Mouse (Mus musculus): ENCODE results near the gene Fam57b. TPM values are rescaled to one million over a fixed set of nuclear protein-coding genes. Genes with fewer than 3 reads are reported as not detected.

Gene Fam57b
- polyA plus RNA-seq, 1 experiment from 2014 or later: 0.13 TPM

DNA sequence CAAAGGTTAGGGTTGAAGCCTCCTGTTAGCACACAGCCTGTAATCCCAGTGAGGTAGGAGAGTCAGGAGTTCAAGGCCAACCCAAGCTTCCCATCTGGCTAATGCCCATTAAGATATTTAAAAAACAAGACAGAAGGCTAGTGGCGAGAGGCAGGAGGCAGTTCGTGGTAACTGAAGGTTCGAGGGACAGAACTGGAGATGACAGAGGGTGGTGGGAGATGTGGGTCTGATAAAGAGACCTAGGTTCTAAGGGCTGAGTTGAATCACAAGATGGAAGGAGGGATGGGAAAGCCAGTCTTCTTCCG, 49.6 kb downstream of the Fam57b start, which contains the start of gene Doc2a:
Gene Doc2a (plus strand): TSS at position 301 of the 305 bp plus-strand sequence.
- 28% methylated on average over 4 of the region's 4 CpGs for WGBS
- Histone ChIP-seq H3K36me3 (ENCODE audit: insufficient read depth, low read length) (no peaks in the 10 kb centered on the region), H3K9me3 (ENCODE audit: low read length) (no peaks in the 10 kb centered on the region), H3K4me1 (ENCODE audit: insufficient read depth, low read depth, low read length) (no peaks in the 10 kb centered on the region), H3K27me3 (replicated peaks; ENCODE audit: insufficient read depth, low read length) (0 out of 2 replicates have a peak, but pooled peaks cover 22% of the 10 kb centered on the region), H3K4me3 (ENCODE audit: low read depth, low read length) (peak within 1 kb of the TSS; percentile 46), H3K27ac (ENCODE audit: low read length) (no peak within 1 kb of the TSS), H3K4me2 (replicated peaks; ENCODE audit: low read depth, low read length) (peak within 1 kb of the TSS; percentile 95), H3K9ac (replicated peaks; ENCODE audit: low read depth) (no peak within 1 kb of the TSS)
- DNase-seq (ENCODE audit: low spot score): no peak
- TF ChIP-seq CTCF (IDR thresholded peaks at IDR 0.05) (no peak), EP300 (IDR thresholded peaks at IDR 0.05) (no peak)
- ATAC-seq: no peak

DNA sequence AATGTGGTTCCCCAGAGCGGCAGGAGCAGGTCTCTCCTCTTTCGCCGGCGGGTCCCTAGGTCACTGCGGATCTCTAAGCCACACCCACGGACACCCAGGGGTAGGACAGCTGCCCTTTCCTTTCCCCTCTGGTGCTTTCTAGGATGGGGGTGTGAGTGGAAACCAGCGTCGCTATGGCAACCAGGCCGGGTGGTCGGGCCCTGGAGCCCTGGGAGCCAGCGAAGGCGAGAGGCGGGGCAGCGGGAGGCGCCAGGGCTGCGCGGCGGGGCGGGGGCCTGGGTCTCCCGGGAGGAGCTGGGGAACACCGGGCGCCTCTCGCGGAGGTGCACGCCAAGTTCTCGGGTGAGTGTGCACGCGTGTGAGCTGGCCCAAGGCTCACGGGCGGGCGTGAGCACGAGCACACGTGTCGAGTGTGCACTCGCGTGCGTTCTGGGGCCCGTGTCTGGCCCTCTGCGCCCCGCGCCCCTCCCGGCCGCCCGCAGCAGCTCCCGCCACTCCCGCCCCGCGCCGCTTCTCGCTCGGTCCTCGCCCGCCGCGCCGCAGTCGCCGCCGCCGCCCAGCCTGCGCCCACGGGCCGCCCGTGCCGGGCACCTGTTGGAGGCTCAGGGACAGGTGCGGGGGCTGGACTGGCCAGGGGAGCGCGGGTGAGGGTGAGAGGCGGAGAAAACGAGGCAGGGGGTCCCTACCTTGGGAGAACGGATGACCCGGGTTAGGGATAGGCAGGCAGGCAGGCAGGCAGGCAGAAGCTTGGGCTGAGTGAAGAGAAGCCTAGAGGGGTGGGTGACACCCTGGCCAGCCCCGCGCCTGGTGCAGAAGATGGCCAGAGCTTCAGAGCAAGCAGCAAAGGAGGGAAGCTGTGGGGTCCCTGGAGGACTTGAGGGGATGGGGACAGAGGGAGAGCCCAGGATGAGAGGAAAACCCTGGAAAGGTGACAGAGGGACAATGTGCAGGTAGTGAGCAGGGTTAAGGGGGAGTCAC, 50.2 kb downstream of the Fam57b start:
- Histone ChIP-seq H3K4me3 (ENCODE audit: low read depth, low read length) (peak overlapping the region; percentile 46), H3K36me3 (ENCODE audit: insufficient read depth, low read length) (0 out of 2 replicates have a peak, but pooled peaks cover under 1% of the 10 kb centered on the region), H3K4me1 (ENCODE audit: insufficient read depth, low read depth, low read length) (no peaks in the 10 kb centered on the region), H3K9ac (replicated peaks; ENCODE audit: low read depth) (no peak overlapping the region), H3K27ac (ENCODE audit: low read length) (no peak overlapping the region), H3K9me3 (ENCODE audit: low read length) (no peaks in the 10 kb centered on the region), H3K27me3 (replicated peaks; ENCODE audit: insufficient read depth, low read length) (0 out of 2 replicates have a peak, but pooled peaks cover 22% of the 10 kb centered on the region), H3K4me2 (replicated peaks; ENCODE audit: low read depth, low read length) (peak overlapping the region; percentile 95)
- DNase-seq (ENCODE audit: low spot score) (peak; percentile 17), ATAC-seq (peak; percentile 49)
- WGBS: 1% methylated on average over 55 of the region's 74 CpGs
- TF ChIP-seq CTCF (IDR thresholded peaks at IDR 0.05): no peak
- no peak for TF ChIP-seq EP300 (IDR thresholded peaks at IDR 0.05)

DNA sequence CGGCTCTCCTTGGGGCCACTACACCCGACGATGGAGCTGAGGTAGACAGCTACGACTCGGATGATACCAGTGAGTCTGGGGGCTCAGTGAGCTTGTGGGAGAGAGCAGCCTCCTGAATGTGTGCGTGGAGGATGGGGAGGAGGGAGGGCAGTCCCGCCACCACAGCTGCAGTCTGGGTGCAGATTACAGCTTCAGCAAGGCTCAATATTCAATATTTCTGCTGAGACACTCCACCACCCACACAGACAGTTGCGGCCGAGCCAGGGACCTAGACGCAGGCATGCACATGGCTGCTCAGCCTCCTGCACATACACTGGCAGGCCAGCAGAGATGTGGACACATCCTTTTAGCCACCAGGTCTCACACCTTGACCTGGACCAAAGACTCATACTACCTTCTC, 51.3 kb downstream of the Fam57b start:
- Histone ChIP-seq H3K4me3 (ENCODE audit: low read depth, low read length) (no peak overlapping the region), H3K4me1 (ENCODE audit: insufficient read depth, low read depth, low read length) (no peaks in the 10 kb centered on the region), H3K4me2 (replicated peaks; ENCODE audit: low read depth, low read length) (no peak overlapping the region), H3K27ac (ENCODE audit: low read length) (no peak overlapping the region), H3K9me3 (ENCODE audit: low read length) (no peaks in the 10 kb centered on the region), H3K27me3 (replicated peaks; ENCODE audit: insufficient read depth, low read length) (0 out of 2 replicates have a peak, but pooled peaks cover 22% of the 10 kb centered on the region), H3K9ac (replicated peaks; ENCODE audit: low read depth) (no peak overlapping the region), H3K36me3 (ENCODE audit: insufficient read depth, low read length) (peaks cover 11% of the 10 kb centered on the region)
- TF ChIP-seq CTCF (IDR thresholded peaks at IDR 0.05): no peak
- no peak for TF ChIP-seq EP300 (IDR thresholded peaks at IDR 0.05)
- DNase-seq (ENCODE audit: low spot score) (no peak), ATAC-seq (no peak)
- WGBS: 25% methylated on average over 10 of the region's 10 CpGs

DNA sequence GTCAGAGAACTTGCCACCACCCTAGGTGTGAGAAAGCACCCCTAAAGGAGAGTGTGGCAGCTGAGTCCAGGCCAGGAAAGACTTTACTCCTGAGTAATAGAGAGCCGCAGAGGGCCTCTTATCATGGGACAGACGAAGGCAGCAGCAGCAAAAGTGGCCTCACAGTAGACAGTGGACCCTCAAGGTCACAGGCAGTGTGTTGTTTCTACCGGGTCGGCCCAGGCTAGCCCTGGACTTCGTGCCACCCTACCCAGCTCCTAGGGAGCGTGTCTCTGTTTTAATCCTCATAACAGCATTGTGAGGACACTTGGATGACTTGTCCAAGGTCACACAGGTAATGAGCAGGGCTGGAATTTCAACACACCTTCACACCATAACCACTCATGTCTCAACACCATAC, 52.7 kb downstream of the Fam57b start:
- DNase-seq (ENCODE audit: low spot score) (no peak), ATAC-seq (no peak)
- Histone ChIP-seq H3K4me3 (ENCODE audit: low read depth, low read length) (no peak overlapping the region), H3K4me1 (ENCODE audit: insufficient read depth, low read depth, low read length) (no peaks in the 10 kb centered on the region), H3K4me2 (replicated peaks; ENCODE audit: low read depth, low read length) (no peak overlapping the region), H3K9ac (replicated peaks; ENCODE audit: low read depth) (no peak overlapping the region), H3K36me3 (ENCODE audit: insufficient read depth, low read length) (peaks cover 13% of the 10 kb centered on the region), H3K9me3 (ENCODE audit: low read length) (no peaks in the 10 kb centered on the region), H3K27me3 (replicated peaks; ENCODE audit: insufficient read depth, low read length) (0 out of 2 replicates have a peak, but pooled peaks cover 22% of the 10 kb centered on the region), H3K27ac (ENCODE audit: low read length) (no peak overlapping the region)
- 82% methylated on average over 6 of the region's 6 CpGs for WGBS
- TF ChIP-seq EP300 (IDR thresholded peaks at IDR 0.05): no peak

DNA sequence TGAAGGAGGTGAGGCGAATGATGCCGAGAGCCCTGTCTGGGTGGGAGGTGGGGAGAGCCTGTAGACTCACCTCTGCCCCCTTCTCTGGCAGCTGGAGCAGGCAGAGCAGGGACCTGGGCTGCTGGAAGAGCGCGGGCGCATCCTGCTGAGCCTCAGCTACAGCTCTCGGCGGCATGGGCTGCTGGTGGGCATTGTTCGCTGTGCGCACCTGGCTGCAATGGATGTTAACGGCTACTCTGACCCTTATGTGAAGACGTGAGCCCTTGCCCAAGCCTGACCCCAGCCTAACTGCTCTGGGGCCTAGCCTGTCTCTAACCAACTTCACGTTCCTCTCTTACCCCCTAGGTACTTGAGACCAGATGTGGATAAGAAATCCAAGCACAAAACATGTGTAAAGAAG, 53.7 kb downstream of the Fam57b start:
- ATAC-seq: no peak
- Histone ChIP-seq H3K27ac (ENCODE audit: low read length) (no peak overlapping the region), H3K9me3 (ENCODE audit: low read length) (no peaks in the 10 kb centered on the region), H3K27me3 (replicated peaks; ENCODE audit: insufficient read depth, low read length) (0 out of 2 replicates have a peak, but pooled peaks cover 22% of the 10 kb centered on the region), H3K9ac (replicated peaks; ENCODE audit: low read depth) (no peak overlapping the region), H3K4me3 (ENCODE audit: low read depth, low read length) (no peak overlapping the region), H3K4me2 (replicated peaks; ENCODE audit: low read depth, low read length) (no peak overlapping the region), H3K4me1 (ENCODE audit: insufficient read depth, low read depth, low read length) (no peaks in the 10 kb centered on the region), H3K36me3 (ENCODE audit: insufficient read depth, low read length) (peaks cover 13% of the 10 kb centered on the region)
- TF ChIP-seq CTCF (IDR thresholded peaks at IDR 0.05): no peak
- no peak for TF ChIP-seq EP300 (IDR thresholded peaks at IDR 0.05)
- 46% methylated on average over 12 of the region's 12 CpGs for WGBS
- DNase-seq (ENCODE audit: low spot score): no peak

DNA sequence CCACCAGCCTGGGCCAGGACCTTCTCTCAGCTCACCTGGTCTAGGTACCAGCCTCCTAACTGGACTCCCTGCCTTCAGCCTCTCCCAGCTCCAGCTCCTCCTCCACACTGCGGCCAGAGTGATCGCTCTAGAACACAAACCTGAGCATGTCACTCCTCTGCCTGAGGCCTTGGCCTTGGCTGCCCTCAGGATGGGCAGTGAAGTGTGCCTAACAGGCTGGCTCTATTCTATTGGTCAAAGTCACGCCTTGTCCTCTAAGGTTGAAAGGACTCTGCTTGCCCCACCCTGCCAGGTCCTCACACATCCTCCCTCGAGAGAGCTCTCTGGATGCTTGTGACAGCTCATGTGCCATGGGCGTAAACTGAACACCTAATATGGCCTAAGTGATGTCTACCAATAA, 56.0 kb downstream of the Fam57b start:
- TF ChIP-seq EP300 (IDR thresholded peaks at IDR 0.05) (no peak), CTCF (IDR thresholded peaks at IDR 0.05) (no peak)
- Histone ChIP-seq H3K4me3 (ENCODE audit: low read depth, low read length) (no peak overlapping the region), H3K27ac (ENCODE audit: low read length) (no peak overlapping the region), H3K36me3 (ENCODE audit: insufficient read depth, low read length) (peaks cover 13% of the 10 kb centered on the region), H3K4me1 (ENCODE audit: insufficient read depth, low read depth, low read length) (no peaks in the 10 kb centered on the region), H3K27me3 (replicated peaks; ENCODE audit: insufficient read depth, low read length) (0 out of 2 replicates have a peak, but pooled peaks cover 11% of the 10 kb centered on the region), H3K9ac (replicated peaks; ENCODE audit: low read depth) (no peak overlapping the region), H3K9me3 (ENCODE audit: low read length) (no peaks in the 10 kb centered on the region), H3K4me2 (replicated peaks; ENCODE audit: low read depth, low read length) (no peak overlapping the region)
- DNase-seq (ENCODE audit: low spot score): no peak
- ATAC-seq: no peak
- WGBS: 85% methylated on average over 5 of the region's 5 CpGs

Measured in lung, postnatal 0 days (tissue).